Mouse (Mus musculus): ENCODE measurements around the gene Lrch1.

- TF ChIP-seq CTCF (conservative IDR thresholded peaks at IDR 0.05; ENCODE audit: low read length) (no peak), NANOG (IDR thresholded peaks at IDR 0.05; ENCODE audit: borderline replicate concordance, low read length) (no peak)
These were observed 44.6 kb downstream of the Lrch1 start for GRCm38 (mm10) chr14:74903047-74903446.

Data from E14TG2a.4 (cell line).